Mouse (Mus musculus) left cerebral cortex, postnatal 10 days (tissue): ENCODE data around the gene Adora2a. TPM values are rescaled to one million over a fixed set of nuclear protein-coding genes. Genes with fewer than 3 reads are reported as not detected.
"Not testable (repeated sequence)": the region's sequence is repeated elsewhere in the genome, so short reads cannot be mapped to it uniquely, and the experiment has no call there.

Experiments
- DNase-seq, 2 experiments: peaks; one replicate each; pipeline ENCODE4 v3.0.0; 2021 to 2022; ENCODE audit warnings: low spot score in 2 of 2, mixed read lengths in 1 of 2; ENCODE audit errors: extremely low spot score in 1 of 2
- intact Hi-C: fragments of 180-260 bp; cut with DNase I; formaldehyde crosslinking; loops from one replicate; pipeline ENCODE4 v1.15.1; 2025
- total RNA-seq, 2 experiments: library from RNA; stranded (reverse); gene quantifications; 2 replicates each; pipeline ENCODE4 v1.2.3; 2021

The Adora2a gene
- total RNA-seq, 2 experiments from 2014 or later = 7.9 to 22.1 TPM

GRCm38 (mm10) chr10:75334175-75334574, 17.5 kb downstream of the Adora2a start:
- DNase-seq = no peak
- intact Hi-C loops = no loop called here

- intact Hi-C loops = no loop called here
- no peak for DNase-seq
These were observed 18.4 kb downstream of the Adora2a start for GRCm38 (mm10) chr10:75335075-75335474.

- intact Hi-C loops = no loop called here
- no peak for DNase-seq
These were observed 20.6 kb downstream of the Adora2a start for GRCm38 (mm10) chr10:75337231-75337630.

GRCm38 (mm10) chr10:75338852-75339251, 22.2 kb downstream of the Adora2a start:
- DNase-seq = no peak
- intact Hi-C loops = no loop called here

- DNase-seq = no peak
- intact Hi-C loops = no loop called here
These were observed 22.7 kb downstream of the Adora2a start for GRCm38 (mm10) chr10:75339377-75339776.

- intact Hi-C loops = no loop called here
- no peak for DNase-seq
These were observed 25.3 kb downstream of the Adora2a start for GRCm38 (mm10) chr10:75341936-75342335.

GRCm38 (mm10) chr10:75344563-75344962, 27.9 kb downstream of the Adora2a start:
- intact Hi-C loops = not testable (repeated sequence)
- DNase-seq = peak in 1 of 2 experiments; percentile 51

- intact Hi-C loops = no loop called here
- no peak for DNase-seq
These were observed 28.6 kb downstream of the Adora2a start for GRCm38 (mm10) chr10:75345265-75345664.

GRCm38 (mm10) chr10:75350564-75350963, 33.9 kb downstream of the Adora2a start:
- intact Hi-C loops = no loop called here
- DNase-seq = no peak

GRCm38 (mm10) chr10:75352541-75352940, 35.9 kb downstream of the Adora2a start:
- no peak for DNase-seq
- intact Hi-C loops = no loop called here

GRCm38 (mm10) chr10:75353838-75354241, 37.2 kb downstream of the Adora2a start:
- DNase-seq, intact Hi-C loops: not testable (repeated sequence)

- no peak for DNase-seq
- intact Hi-C loops = no loop called here
These were observed 38.7 kb downstream of the Adora2a start for GRCm38 (mm10) chr10:75355341-75355740.

GRCm38 (mm10) chr10:75364214-75364690, 47.6 kb downstream of the Adora2a start:
- peak; percentile 9 to 85 for DNase-seq
- intact Hi-C loops = not testable (repeated sequence)

GRCm38 (mm10) chr10:75364796-75365195, 48.1 kb downstream of the Adora2a start:
- no peak for DNase-seq
- intact Hi-C loops = no loop called here

- intact Hi-C loops = no loop called here
- no peak for DNase-seq
These were observed 48.6 kb downstream of the Adora2a start for GRCm38 (mm10) chr10:75365231-75365633.

- intact Hi-C loops = not testable (repeated sequence)
- DNase-seq = peak in 1 of 2 experiments; percentile 42
These were observed 57.1 kb downstream of the Adora2a start for GRCm38 (mm10) chr10:75373655-75374351.

- intact Hi-C loops = no loop called here
- no peak for DNase-seq
These were observed 62.0 kb downstream of the Adora2a start for GRCm38 (mm10) chr10:75378688-75379087.
